Mouse (Mus musculus) heart, embryonic 12.5 days (tissue): ENCODE results near the gene Itgax. TPM values are rescaled to one million over a fixed set of nuclear protein-coding genes. Genes with fewer than 3 reads are reported as not detected.

ENCODE experiments used
- ATAC-seq: fragments of 200-750 bp; cut with Nextera tagmentation; 2 replicates; pipeline ENCODE4 v1.8.0; 2017; ENCODE audit warnings: moderate TSS enrichment, moderate library complexity; ENCODE audit not compliant: insufficient number of reproducible peaks, low FRiP score
- H3K27ac ChIP-seq: fragments of 300-500 bp; sonication (generic); 2 replicates; pipeline ENCODE4 v1.5.1; 2016; ENCODE audit warnings: mild to moderate bottlenecking, moderate library complexity; ENCODE audit not compliant: poor library complexity, severe bottlenecking
- H3K27me3 ChIP-seq: fragments of 300-500 bp; sonication (generic); replicated peaks from 2 replicates; pipeline ENCODE4 v1.6.1; 2016; ENCODE audit warnings: mild to moderate bottlenecking, moderate library complexity
- H3K36me3 ChIP-seq: fragments of 300-500 bp; sonication (generic); 2 replicates; pipeline ENCODE4 v1.6.1; 2016; ENCODE audit warnings: mild to moderate bottlenecking, moderate library complexity
- H3K4me1 ChIP-seq: fragments of 300-500 bp; sonication (generic); replicated peaks from 2 replicates; pipeline ENCODE4 v1.6.1; 2016; ENCODE audit warnings: mild to moderate bottlenecking
- H3K4me2 ChIP-seq: fragments of 300-500 bp; sonication (generic); 2 replicates; pipeline ENCODE4 v1.6.1; 2016; ENCODE audit warnings: mild to moderate bottlenecking, moderate library complexity
- H3K4me3 ChIP-seq: fragments of 300-500 bp; sonication (generic); 2 replicates; pipeline ENCODE4 v1.5.1; 2016; ENCODE audit warnings: mild to moderate bottlenecking
- H3K9ac ChIP-seq: fragments of 300-500 bp; sonication (generic); 2 replicates; pipeline ENCODE4 v1.6.1; 2016; ENCODE audit warnings: mild to moderate bottlenecking, moderate library complexity
- H3K9me3 ChIP-seq: fragments of 300-500 bp; sonication (generic); replicated peaks from 2 replicates; pipeline ENCODE4 v1.6.1; 2016; ENCODE audit warnings: mild to moderate bottlenecking, moderate library complexity
- WGBS: fragments of 180-500 bp; shearing (Covaris S2); methylation state at CpG from one replicate; pipeline ENCODE4 v1.1.7; 2016; 5-methylcytosine and 5-hydroxymethylcytosine counted together
- polyA plus RNA-seq: library from polyadenylated mRNA; unstranded; fragments of >200 nt; fragmentation: Nextera tagmentation; extraction: Ambion mirVana; gene quantifications from 2 replicates; pipeline ENCODE4 v1.2.1, GENCODE M21; 2016

The Itgax gene
- polyA plus RNA-seq, 1 experiment from 2014 or later = 0.19 TPM

GRCm38 (mm10) chr7:128164001-128164400 is 34.7 kb downstream of the Itgax start:
- H3K4me2 ChIP-seq = no peak overlapping the region
- H3K9me3 ChIP-seq = no peaks in the 10 kb centered on the region
- no peaks in the 10 kb centered on the region for H3K4me1 ChIP-seq
- H3K27ac ChIP-seq = no peak overlapping the region
- 91% methylated on average over 4 of the region's 4 CpGs for WGBS
- H3K4me3 ChIP-seq = no peak overlapping the region
- H3K27me3 ChIP-seq = no peaks in the 10 kb centered on the region
- ATAC-seq = no peak
- H3K36me3 ChIP-seq = no peaks in the 10 kb centered on the region
- no peak overlapping the region for H3K9ac ChIP-seq

GRCm38 (mm10) chr7:128166391-128166790 is 37.0 kb downstream of the Itgax start:
- Histone ChIP-seq H3K9ac (no peak overlapping the region), H3K27ac (no peak overlapping the region), H3K36me3 (no peaks in the 10 kb centered on the region), H3K9me3 (no peaks in the 10 kb centered on the region), H3K27me3 (no peaks in the 10 kb centered on the region), H3K4me3 (no peak overlapping the region), H3K4me1 (no peaks in the 10 kb centered on the region), H3K4me2 (no peak overlapping the region)
- no peak for ATAC-seq
- WGBS = 76% methylated on average over 7 of the region's 7 CpGs

GRCm38 (mm10) chr7:128169996-128170395 is 40.6 kb downstream of the Itgax start:
- no peak overlapping the region for H3K4me2 ChIP-seq
- no peak overlapping the region for H3K9ac ChIP-seq
- no peak overlapping the region for H3K4me3 ChIP-seq
- WGBS = 82% methylated on average over 3 of the region's 3 CpGs
- H3K27ac ChIP-seq = no peak overlapping the region
- H3K4me1 ChIP-seq = no peaks in the 10 kb centered on the region
- no peaks in the 10 kb centered on the region for H3K9me3 ChIP-seq
- no peaks in the 10 kb centered on the region for H3K27me3 ChIP-seq
- no peak for ATAC-seq
- H3K36me3 ChIP-seq = no peaks in the 10 kb centered on the region

GRCm38 (mm10) chr7:128178385-128178784 is 49.0 kb downstream of the Itgax start:
- Histone ChIP-seq H3K4me2 (no peak overlapping the region), H3K27me3 (peaks cover 4% of the 10 kb centered on the region; the same call in 1 of the 2 replicates), H3K4me3 (no peak overlapping the region), H3K4me1 (no peaks in the 10 kb centered on the region), H3K27ac (no peak overlapping the region), H3K9ac (no peak overlapping the region), H3K9me3 (no peaks in the 10 kb centered on the region), H3K36me3 (no peaks in the 10 kb centered on the region)
- ATAC-seq = no peak
- 55% methylated on average over 2 of the region's 2 CpGs for WGBS

GRCm38 (mm10) chr7:128180126-128180525 is 50.8 kb downstream of the Itgax start:
- H3K4me1 ChIP-seq = no peaks in the 10 kb centered on the region
- H3K4me3 ChIP-seq = no peak overlapping the region
- no peaks in the 10 kb centered on the region for H3K36me3 ChIP-seq
- ATAC-seq = no peak
- no peak overlapping the region for H3K27ac ChIP-seq
- H3K27me3 ChIP-seq = peaks cover 4% of the 10 kb centered on the region; the same call in 1 of the 2 replicates
- no peaks in the 10 kb centered on the region for H3K9me3 ChIP-seq
- H3K4me2 ChIP-seq = no peak overlapping the region
- no peak overlapping the region for H3K9ac ChIP-seq
- WGBS = 65% methylated on average over 7 of the region's 7 CpGs

- no peak overlapping the region for H3K4me3 ChIP-seq
- no peak for ATAC-seq
- 65% methylated on average over 6 of the region's 6 CpGs for WGBS
- H3K9me3 ChIP-seq = no peaks in the 10 kb centered on the region
- H3K36me3 ChIP-seq = no peaks in the 10 kb centered on the region
- H3K27me3 ChIP-seq = peaks cover 7% of the 10 kb centered on the region; the same call in 1 of the 2 replicates
- no peak overlapping the region for H3K27ac ChIP-seq
- no peaks in the 10 kb centered on the region for H3K4me1 ChIP-seq
- H3K9ac ChIP-seq = no peak overlapping the region
- H3K4me2 ChIP-seq = no peak overlapping the region
Measured at GRCm38 (mm10) chr7:128180546-128180945, 51.2 kb downstream of the Itgax start.

- Histone ChIP-seq H3K4me3 (no peak overlapping the region), H3K4me1 (no peaks in the 10 kb centered on the region), H3K9ac (no peak overlapping the region), H3K27me3 (peaks cover 11% of the 10 kb centered on the region; the same call in 1 of the 2 replicates), H3K36me3 (no peaks in the 10 kb centered on the region), H3K27ac (no peak overlapping the region), H3K4me2 (no peak overlapping the region), H3K9me3 (no peaks in the 10 kb centered on the region)
- no peak for ATAC-seq
- 86% methylated on average over 10 of the region's 10 CpGs for WGBS
Measured at GRCm38 (mm10) chr7:128181691-128182090, 52.3 kb downstream of the Itgax start.

Other genes starting within 250 kb of the Itgax start
- gene Prss53, start 238.6 kb upstream of the Itgax start, polyA plus RNA-seq = 1.5 and 1.7 TPM in 2 replicates
- gene Gm21974, start 234.1 kb upstream of the Itgax start, polyA plus RNA-seq = not detected in 2 replicates
- 86.6 and 106 TPM in 2 replicates for gene Vkorc1, start 233.9 kb upstream of the Itgax start, polyA plus RNA-seq
- gene Bckdk, start 225.5 kb upstream of the Itgax start, polyA plus RNA-seq = 129 and 142 TPM in 2 replicates
- gene Kat8, start 217.0 kb upstream of the Itgax start, polyA plus RNA-seq = 27.5 and 29.0 TPM in 2 replicates
- 0.59 and 0.96 TPM in 2 replicates for gene Prss8, start 199.4 kb upstream of the Itgax start, polyA plus RNA-seq
- gene Prss36, start 182.8 kb upstream of the Itgax start, polyA plus RNA-seq = 8.3 and 10.0 TPM in 2 replicates
- gene Fus, start 162.1 kb upstream of the Itgax start, polyA plus RNA-seq = 331 and 335 TPM in 2 replicates
- 28.3 and 31.1 TPM in 2 replicates for gene Pycard, start 135.7 kb upstream of the Itgax start, polyA plus RNA-seq
- gene Trim72, start 125.6 kb upstream of the Itgax start, polyA plus RNA-seq = 0.86 and 1.2 TPM in 2 replicates
- gene Itgam, start 66.9 kb upstream of the Itgax start, polyA plus RNA-seq = 0.39 and 0.55 TPM in 2 replicates
- not detected in 2 replicates for gene Gm49368, start 66.9 kb upstream of the Itgax start, polyA plus RNA-seq
- 0.71 TPM in 1 of 2 replicates, not detected in the other for gene Itgad, start 24.8 kb downstream of the Itgax start, polyA plus RNA-seq
- 632 and 633 TPM in 2 replicates for gene Cox6a2, start 76.8 kb downstream of the Itgax start, polyA plus RNA-seq
- 15.3 and 15.7 TPM in 2 replicates for gene Armc5, start 107.8 kb downstream of the Itgax start, polyA plus RNA-seq
- gene 9130023H24Rik, start 108.5 kb downstream of the Itgax start, polyA plus RNA-seq = 7.1 and 7.5 TPM in 2 replicates
- 198 and 202 TPM in 2 replicates for gene Tgfb1i1, start 117.3 kb downstream of the Itgax start, polyA plus RNA-seq
- 0.11 and 0.23 TPM in 2 replicates for gene Slc5a2, start 136.1 kb downstream of the Itgax start, polyA plus RNA-seq
- 20.0 and 22.5 TPM in 2 replicates for gene BC017158, start 168.6 kb downstream of the Itgax start, polyA plus RNA-seq